ENCODE assay signal across 15 mouse cellular contexts in the genomic region with DNA sequence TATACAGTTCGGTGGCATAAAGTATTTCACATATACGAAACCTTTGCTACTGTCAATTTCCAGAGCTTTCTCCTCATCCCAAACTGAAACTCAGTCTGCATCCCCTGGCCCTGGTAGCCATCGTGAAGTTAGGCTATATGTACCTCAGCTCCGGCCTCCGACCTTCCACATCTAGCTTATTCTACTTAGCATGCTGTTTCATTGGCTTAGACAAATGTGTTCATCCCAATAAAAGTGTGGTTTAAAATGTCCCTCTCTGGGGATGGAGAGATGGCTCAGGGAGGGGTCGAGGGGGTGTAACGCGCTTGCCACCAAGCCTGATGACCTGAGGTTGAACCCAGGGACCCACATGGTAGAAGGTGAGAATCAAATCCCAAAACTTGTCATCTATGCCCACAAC. TPM values are rescaled to one million over a fixed set of nuclear protein-coding genes. Genes with fewer than 3 reads are reported as not detected.
DNase-seq lines count a peak whose midpoint lies in the region; ATAC-seq and TF ChIP-seq lines count a peak whose summit lies in the region.
"Had no signal": no experiment of that assay in that cellular context is flagged by ENCODE, and none has a peak within 500 bp of the region (broad histone marks: within the 10 kb centered on the region; RNA-seq: fewer than 3 reads in every experiment).

No protein-coding gene starts in this region.

- H3K27me3 ChIP-seq in heart, postnatal 0 days (ENCODE audit: control insufficient read depth, insufficient read depth, low read length), result peaks cover 27% of the 10 kb centered on the region
- peaks cover 33% of the 10 kb centered on the region for H3K27me3 ChIP-seq in megakaryocyte, embryonic 14.5 days (replicated peaks)

- TF ChIP-seq EP300 in heart, postnatal 0 days (IDR thresholded peaks at IDR 0.05; ENCODE audit: low read depth), result no peak

- peak; percentile 91 for DNase-seq in heart, adult 11 months
- no peak for DNase-seq in heart, postnatal 4 days
- DNase-seq in heart, postnatal 0 days (ENCODE audit: low spot score), result no peak
- DNase-seq in heart, adult 8-10 months (ENCODE audit: low spot score), result no peak

- no peaks in the 10 kb centered on the region for H3K9me3 ChIP-seq in heart, postnatal 0 days (replicated peaks; ENCODE audit: control insufficient read depth, low read length)
- no peaks in the 10 kb centered on the region for H3K9me3 ChIP-seq in megakaryocyte, embryonic 14.5 days
- H3K9me3 ChIP-seq: forebrain, embryonic 10.5 days; forebrain, embryonic 13.5 days; G1E; hindbrain, embryonic 12.5 days; hindbrain, embryonic 15.5 days had no signal

- no peak for TF ChIP-seq CTCF in heart, postnatal 0 days (IDR thresholded peaks at IDR 0.05; ENCODE audit: low read depth)

- peaks cover 9% of the 10 kb centered on the region; the same call in 1 of the 2 replicates for H3K4me1 ChIP-seq in heart, postnatal 0 days (ENCODE audit: control insufficient read depth, insufficient read depth)
- peaks cover 66% of the 10 kb centered on the region for H3K4me1 ChIP-seq in megakaryocyte, embryonic 14.5 days

- H3K4me3 ChIP-seq in heart, postnatal 0 days (ENCODE audit: low read depth, low read length), result peak overlapping the region; percentile 45; the same call in 1 of the 2 replicates
- peak overlapping the region; percentile 98 for H3K4me3 ChIP-seq in megakaryocyte, embryonic 14.5 days (replicated peaks)

- no peaks in the 10 kb centered on the region for H3K36me3 ChIP-seq in heart, postnatal 0 days (replicated peaks; ENCODE audit: control insufficient read depth, insufficient read depth, low read length)
- peaks cover 16% of the 10 kb centered on the region for H3K36me3 ChIP-seq in megakaryocyte, embryonic 14.5 days (replicated peaks; ENCODE audit: low read length)
- H3K36me3 ChIP-seq: forebrain, embryonic 10.5 days; G1E; hindbrain, embryonic 12.5 days; hindbrain, embryonic 15.5 days had no signal

- no peak for ATAC-seq in heart, postnatal 0 days (ENCODE audit: insufficient read depth, low read depth)
- ATAC-seq in megakaryocyte, adult 5-6 weeks (ENCODE audit: poor library complexity, severe bottlenecking), result no peak

- no peak overlapping the region for H3K9ac ChIP-seq in heart, postnatal 0 days (replicated peaks; ENCODE audit: low read depth, low read length)
- H3K9ac ChIP-seq: hindbrain, embryonic 15.5 days had no signal

- 69% methylated on average over 8 of the region's 8 CpGs for WGBS in heart, postnatal 0 days

- no peak overlapping the region for H3K27ac ChIP-seq in heart, postnatal 0 days (ENCODE audit: low read depth)
- H3K27ac ChIP-seq: forebrain, embryonic 13.5 days; hindbrain, embryonic 12.5 days; hindbrain, embryonic 15.5 days had no signal

- peak overlapping the region; percentile 61; the same call in 1 of the 2 replicates for H3K4me2 ChIP-seq in heart, postnatal 0 days (ENCODE audit: low read depth, low read length)

RNA-seq across cellular contexts. Expression of a gene that starts 21.1 kb away (rescaled TPM):
- under 1 TPM; 0.50 to 0.57 TPM for total RNA-seq in heart, postnatal 4 days (2021)
- 0.54 and 1.5 TPM in 2 replicates for total RNA-seq in heart, postnatal 0 days (2014; rRNA removed; ENCODE audit: low replicate concordance)
- polyA plus RNA-seq in heart, postnatal 0 days (2015; fragmentation: Nextera tagmentation; extraction: Ambion mirVana), result 0.12 and 0.38 TPM in 2 replicates
- total RNA-seq in heart, adult 8-10 months (2022), result under 1 TPM in 3 of 4 experiments, not detected in 1; 0.09 to 0.31 (median 0.13) TPM
- polyA plus RNA-seq in megakaryocyte, embryonic 14.5 days (2012; ENCODE audit: insufficient read depth, low replicate concordance), result 7.0 and 16.6 TPM in 2 replicates
- not detected in 2 replicates for total RNA-seq in megakaryocyte, adult 5-6 weeks (2015)
- 0.04 TPM in 1 of 2 replicates, not detected in the other for total RNA-seq in megakaryocyte, adult 5-6 weeks (2017)
- total RNA-seq: gastrocnemius, adult 18-20 months had no signal
- polyA plus RNA-seq: embryonic facial prominence, embryonic 11.5 days; G1E had no signal

RNA-seq across cellular contexts. Expression of a gene that starts 25.5 kb away (rescaled TPM):
- under 1 TPM; 0.09 to 0.10 TPM for total RNA-seq in heart, postnatal 4 days (2021)
- total RNA-seq in heart, postnatal 0 days (2014; rRNA removed; ENCODE audit: low replicate concordance), result 0.11 and 0.62 TPM in 2 replicates
- 0.15 and 0.16 TPM in 2 replicates for polyA plus RNA-seq in heart, postnatal 0 days (2015; fragmentation: Nextera tagmentation; extraction: Ambion mirVana)
- under 1 TPM in 3 of 4 experiments, not detected in 1; 0.16 to 0.30 (median 0.19) TPM for total RNA-seq in heart, adult 8-10 months (2022)
- not detected in 2 replicates for polyA plus RNA-seq in megakaryocyte, embryonic 14.5 days (2012; ENCODE audit: insufficient read depth, low replicate concordance)
- total RNA-seq in megakaryocyte, adult 5-6 weeks (2015), result not detected in 2 replicates
- total RNA-seq in megakaryocyte, adult 5-6 weeks (2017), result not detected in 2 replicates
- total RNA-seq: G1E; gastrocnemius, adult 18-20 months; hematopoietic stem cell, adult 5-6 weeks had no signal
- polyA plus RNA-seq: G1E, Patski had no signal

RNA-seq across cellular contexts. Expression of a gene that starts 27.2 kb away (rescaled TPM):
- total RNA-seq in heart, postnatal 4 days (2021), result under 1 TPM in 1 of 2 experiments, not detected in 1; 0.07 TPM
- total RNA-seq in heart, postnatal 0 days (2014; rRNA removed; ENCODE audit: low replicate concordance), result not detected in 2 replicates
- polyA plus RNA-seq in heart, postnatal 0 days (2015; fragmentation: Nextera tagmentation; extraction: Ambion mirVana), result not detected in 2 replicates
- not detected for total RNA-seq in heart, adult 8-10 months (2022)
- not detected in 2 replicates for polyA plus RNA-seq in megakaryocyte, embryonic 14.5 days (2012; ENCODE audit: insufficient read depth, low replicate concordance)
- total RNA-seq in megakaryocyte, adult 5-6 weeks (2015), result not detected in 2 replicates
- total RNA-seq in megakaryocyte, adult 5-6 weeks (2017), result not detected in 2 replicates
- total RNA-seq: gastrocnemius, adult 18-20 months had no signal
- polyA plus RNA-seq: G1E had no signal

RNA-seq across cellular contexts. Expression of a gene that starts 54.6 kb away (rescaled TPM):
- total RNA-seq in heart, postnatal 4 days (2021), result 10 to 100 TPM; 24.8 to 26.1 TPM
- 42.7 and 69.9 TPM in 2 replicates for total RNA-seq in heart, postnatal 0 days (2014; rRNA removed; ENCODE audit: low replicate concordance)
- polyA plus RNA-seq in heart, postnatal 0 days (2015; fragmentation: Nextera tagmentation; extraction: Ambion mirVana), result 10.3 and 10.8 TPM in 2 replicates
- 10 to 100 TPM; 14.0 to 19.9 (median 15.4) TPM for total RNA-seq in heart, adult 8-10 months (2022)
- polyA plus RNA-seq in megakaryocyte, embryonic 14.5 days (2012; ENCODE audit: insufficient read depth, low replicate concordance), result 164 and 715 TPM in 2 replicates
- total RNA-seq in megakaryocyte, adult 5-6 weeks (2015), result 1.9 and 4.8 TPM in 2 replicates
- 0.77 and 2.6 TPM in 2 replicates for total RNA-seq in megakaryocyte, adult 5-6 weeks (2017)
- polyA plus RNA-seq: G1E had no signal
